Mouse (Mus musculus) left cerebral cortex, postnatal 14 days (tissue): ENCODE measurements around the gene Kxd1. TPM values are rescaled to one million over a fixed set of nuclear protein-coding genes. Genes with fewer than 3 reads are reported as not detected.

ENCODE experiments used
- total RNA-seq, 2 experiments: library from RNA; stranded (reverse); gene quantifications; 2 replicates each; pipeline ENCODE4 v1.2.3; 2021

Kxd1 gene
- total RNA-seq, 2 experiments from 2014 or later: 40.8 to 43.4 TPM

Other genes starting within 250 kb of the Kxd1 start
- gene Homer3, start 245.1 kb downstream of the Kxd1 start, total RNA-seq: 10 to 100 TPM; 10.5 to 12.9 TPM
- gene Ddx49, start 225.5 kb downstream of the Kxd1 start, total RNA-seq: 10 to 100 TPM; 43.5 to 44.6 TPM
- 100 to 1,000 TPM; 122 to 132 TPM for gene Cope, start 225.4 kb downstream of the Kxd1 start, total RNA-seq
- 100 to 1,000 TPM; 118 to 126 TPM for gene Cers1, start 212.2 kb downstream of the Kxd1 start, total RNA-seq
- gene Gdf1, start 198.1 kb downstream of the Kxd1 start, total RNA-seq: 10 to 100 TPM; 15.4 to 20.8 TPM
- gene Upf1, start 174.7 kb downstream of the Kxd1 start, total RNA-seq: 10 to 100 TPM; 49.8 to 53.4 TPM
- gene Comp, start 154.4 kb downstream of the Kxd1 start, total RNA-seq: under 1 TPM; 0.51 to 0.72 TPM
- 100 to 1,000 TPM; 109 to 111 TPM for gene Crtc1, start 88.4 kb downstream of the Kxd1 start, total RNA-seq
- gene Klhl26, start 51.0 kb downstream of the Kxd1 start, total RNA-seq: 10 to 100 TPM; 37.2 to 37.9 TPM
- gene Tmem59l, start 40.6 kb downstream of the Kxd1 start, total RNA-seq: 100 to 1,000 TPM; 217 to 225 TPM
- gene Crlf1, start 34.8 kb downstream of the Kxd1 start, total RNA-seq: 1 to 10 TPM; 5.8 to 7.5 TPM
- 10 to 100 TPM; 96.6 to 99.7 TPM for gene Rex1bd, start 21.2 kb downstream of the Kxd1 start, total RNA-seq
- gene Uba52, start 17.2 kb downstream of the Kxd1 start, total RNA-seq: 1,000 to 10,000 TPM in 1 of 2 experiments, 100 to 1,000 TPM in 1; 967 to 1,028 TPM
- 100 to 1,000 TPM; 396 to 406 TPM for gene Fkbp8, start 232 bp downstream of the Kxd1 start, total RNA-seq
- 10 to 100 TPM; 13.8 to 17.4 TPM for gene Ell, start 11.5 kb upstream of the Kxd1 start, total RNA-seq
- 10 to 100 TPM; 47.5 to 51.0 TPM for gene Isyna1, start 66.4 kb upstream of the Kxd1 start, total RNA-seq
- gene Ssbp4, start 80.9 kb upstream of the Kxd1 start, total RNA-seq: 100 to 1,000 TPM; 270 to 302 TPM
- gene Lrrc25, start 88.2 kb upstream of the Kxd1 start, total RNA-seq: under 1 TPM; 0.90 to 0.97 TPM
- not detected for gene Gdf15, start 104.5 kb upstream of the Kxd1 start, total RNA-seq
- 10 to 100 TPM; 14.8 to 19.0 TPM for gene Pgpep1, start 132.4 kb upstream of the Kxd1 start, total RNA-seq
- gene Lsm4, start 145.3 kb upstream of the Kxd1 start, total RNA-seq: 10 to 100 TPM; 64.3 to 69.7 TPM
- gene Jund, start 171.0 kb upstream of the Kxd1 start, total RNA-seq: 100 to 1,000 TPM; 165 to 193 TPM
- gene Iqcn, start 175.5 kb upstream of the Kxd1 start, total RNA-seq: under 1 TPM in 1 of 2 experiments, not detected in 1; 0.08 TPM
- not detected for gene Gm3336, start 190.6 kb upstream of the Kxd1 start, total RNA-seq
- gene Pde4c, start 195.8 kb upstream of the Kxd1 start, total RNA-seq: 1 to 10 TPM; 1.0 to 1.7 TPM
- 100 to 1,000 TPM; 926 to 947 TPM for gene Rab3a, start 226.7 kb upstream of the Kxd1 start, total RNA-seq
- gene Mpv17l2, start 233.0 kb upstream of the Kxd1 start, total RNA-seq: 10 to 100 TPM; 36.3 to 36.5 TPM
- gene Pik3r2, start 248.8 kb upstream of the Kxd1 start, total RNA-seq: 100 to 1,000 TPM; 162 to 174 TPM